Mouse (Mus musculus) urinary bladder, postnatal 36 days (tissue): ENCODE data around the gene Rap1gds1.

Source experiments
- DNase-seq, 2 experiments: peaks; one replicate each; pipeline ENCODE4 v3.0.0; 2022; ENCODE audit warnings: low spot score in 2 of 2, mixed read lengths in 1 of 2

Rap1gds1 gene

DNA sequence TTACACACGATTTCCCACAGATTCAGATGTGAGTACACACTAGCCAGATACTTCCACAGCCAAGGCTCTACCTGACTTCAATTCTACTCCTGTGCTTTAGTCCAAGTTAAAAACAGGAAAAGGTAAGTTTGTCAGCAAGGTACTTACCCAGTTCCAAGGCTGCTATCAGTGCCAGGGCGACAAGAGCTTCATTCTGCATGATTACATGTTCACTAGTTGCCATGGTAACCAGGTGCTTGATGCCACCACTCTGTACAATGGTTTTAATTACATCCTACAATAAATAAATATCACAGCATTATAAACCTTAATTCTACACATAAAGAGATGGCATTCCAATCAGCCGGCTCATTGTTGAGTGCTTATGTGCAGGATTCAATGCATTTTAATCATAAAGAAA is 129.5 kb downstream of the Rap1gds1 start:
- DNase-seq = no peak

DNA sequence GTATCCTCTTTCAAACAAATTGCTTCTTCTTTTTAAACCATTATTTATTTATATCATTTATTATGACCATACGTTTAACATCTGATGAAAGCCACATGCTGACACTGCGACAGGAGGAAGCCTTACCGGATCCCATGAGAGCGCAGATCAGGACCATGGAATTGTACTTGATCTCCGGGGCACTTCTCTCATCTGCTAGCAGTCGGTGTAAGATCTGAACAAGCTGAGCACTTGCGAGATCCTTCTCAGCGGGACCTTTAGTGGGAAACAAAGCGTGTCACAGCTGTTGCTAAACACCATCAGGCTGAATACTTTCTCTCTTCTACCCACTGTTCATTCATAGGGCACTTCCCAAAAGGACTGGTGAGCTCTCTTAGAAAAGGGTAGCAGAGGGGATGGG is 133.4 kb downstream of the Rap1gds1 start:
- DNase-seq = no peak

DNA sequence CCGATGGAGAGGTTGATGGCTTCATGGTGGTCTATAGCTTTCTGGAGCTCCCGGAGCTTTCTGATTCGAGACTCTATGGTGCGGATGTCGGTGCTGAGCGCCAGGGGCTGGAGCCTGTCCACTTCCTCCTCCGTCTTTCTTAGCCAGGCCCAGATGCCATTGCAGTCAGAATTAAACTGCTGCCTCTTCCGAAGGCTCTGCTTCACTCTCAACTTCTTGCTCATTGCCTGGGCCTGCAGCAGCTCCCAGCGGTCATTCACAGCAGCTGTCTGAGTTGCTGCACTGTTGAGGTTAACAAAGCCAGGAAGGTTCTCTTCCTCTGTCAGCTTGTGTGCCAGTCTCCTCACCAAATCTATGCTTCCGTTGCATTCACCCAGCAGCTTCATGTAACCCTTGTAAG is 137.8 kb downstream of the Rap1gds1 start:
- DNase-seq = no peak

DNA sequence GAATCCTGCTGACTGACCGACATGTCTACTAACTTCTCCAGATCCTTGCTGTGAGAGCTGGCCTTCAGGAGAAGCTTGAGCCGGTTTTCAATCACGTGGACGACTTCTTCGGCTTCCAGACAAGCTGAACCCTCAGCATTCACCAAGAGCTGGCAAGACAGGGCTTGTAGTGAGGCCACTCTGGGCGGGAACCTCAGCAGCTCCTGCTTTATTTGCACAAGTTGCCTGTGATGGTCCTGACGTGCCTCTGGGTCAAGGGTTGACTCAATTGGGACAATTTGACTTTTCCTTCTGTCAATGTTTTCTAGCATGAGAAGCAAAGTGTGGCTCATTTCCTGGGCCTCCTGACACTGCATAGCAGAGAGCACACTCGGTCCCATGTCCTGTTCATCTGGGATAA is 138.2 kb downstream of the Rap1gds1 start:
- peak; percentile 24 to 37 for DNase-seq

DNA sequence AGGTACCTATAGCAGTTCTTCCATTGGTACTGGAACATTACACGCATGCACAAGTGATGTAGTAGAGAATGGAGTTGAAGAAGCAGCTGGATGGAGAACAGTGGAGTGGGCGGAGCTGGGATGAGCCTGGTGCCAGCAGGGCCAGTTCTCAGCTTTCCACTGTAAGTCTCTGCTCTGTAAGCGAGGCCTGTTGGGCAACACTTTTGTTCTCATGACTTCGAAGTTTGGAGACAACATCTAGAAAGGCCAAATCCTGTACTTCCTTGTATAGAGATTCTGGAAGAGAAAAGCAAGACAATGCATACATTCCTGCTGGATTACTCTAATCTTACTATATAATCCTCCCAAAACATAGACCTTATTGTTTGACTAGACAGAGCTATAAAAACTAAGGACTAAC is 147.6 kb downstream of the Rap1gds1 start:
- DNase-seq = no peak

DNA sequence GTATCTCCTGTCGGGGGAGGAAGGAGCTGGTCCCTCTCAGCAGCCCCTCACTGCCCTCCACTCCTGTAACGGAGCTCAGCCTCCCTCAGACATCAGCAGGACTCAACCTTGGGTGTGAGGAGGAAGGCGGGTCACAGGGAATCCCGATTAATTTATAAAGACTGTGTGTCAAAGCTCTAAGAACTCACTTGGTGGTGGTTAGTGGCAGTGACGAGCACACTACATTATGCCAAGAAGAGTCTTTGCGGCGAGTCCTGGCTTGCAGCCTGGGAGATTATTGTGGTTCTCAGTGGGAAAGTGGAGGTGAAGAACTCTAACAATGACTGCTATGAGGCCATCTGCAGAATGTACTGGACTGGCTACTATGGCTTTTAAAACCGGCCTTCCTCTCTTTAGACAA is 148.8 kb downstream of the Rap1gds1 start:
- DNase-seq = no peak

DNA sequence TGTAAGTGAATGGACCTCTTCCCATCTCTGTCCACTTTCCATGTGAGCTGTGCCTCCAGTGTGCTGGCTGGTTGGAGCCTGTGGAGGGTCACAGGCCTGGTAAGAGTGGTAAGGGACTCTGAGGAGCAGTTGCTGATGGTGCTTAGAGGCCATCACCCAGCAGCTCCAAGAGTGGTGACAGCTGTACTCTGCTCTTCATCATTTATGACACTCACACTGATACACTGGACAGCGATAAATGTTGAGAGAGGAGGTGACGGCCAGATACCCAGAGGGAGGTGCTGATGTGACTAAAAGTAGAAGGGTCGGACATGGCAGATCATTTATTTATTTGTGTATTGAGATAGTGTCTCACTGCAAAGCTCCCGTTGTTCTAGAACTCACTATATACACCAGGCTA is 156.8 kb downstream of the Rap1gds1 start:
- no peak for DNase-seq

DNA sequence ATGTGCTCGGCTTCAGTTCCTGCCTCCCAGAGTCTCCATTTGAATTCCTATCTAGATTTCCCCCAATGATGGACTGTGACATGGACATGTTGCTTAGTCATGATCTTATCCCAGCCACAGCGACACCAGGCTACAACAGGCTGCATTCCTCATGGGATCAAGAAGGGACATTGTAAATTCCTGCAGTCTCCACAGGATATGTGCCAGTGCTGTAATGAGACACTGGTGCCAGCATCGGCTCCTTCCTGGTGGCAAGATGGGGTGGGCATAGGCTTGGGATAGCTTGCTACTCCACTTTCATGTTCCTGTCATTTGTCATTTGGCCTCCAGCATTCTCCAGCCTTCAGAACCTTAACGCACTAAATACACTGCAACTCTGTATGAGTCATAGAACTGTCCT is 158.0 kb downstream of the Rap1gds1 start:
- no peak for DNase-seq

DNA sequence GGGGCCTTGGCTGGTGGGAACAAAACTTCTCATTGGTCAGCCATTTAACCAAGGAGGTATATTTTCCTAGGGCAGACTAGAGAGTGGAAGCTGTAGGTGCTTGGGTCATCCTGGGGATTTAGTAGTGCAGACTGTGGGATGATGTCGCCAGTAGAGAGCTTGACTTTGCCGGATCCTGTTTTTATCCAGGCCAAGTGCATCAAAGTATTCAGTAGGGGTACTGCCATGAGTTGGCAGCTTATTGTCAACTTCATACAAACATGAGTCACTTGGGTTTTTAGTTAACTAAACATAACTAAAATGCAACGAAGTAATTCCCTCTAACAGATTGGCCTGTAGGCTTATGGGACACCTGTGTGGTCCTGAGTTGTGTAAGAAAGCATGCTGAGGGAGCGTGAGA is 158.4 kb downstream of the Rap1gds1 start:
- DNase-seq = no peak

DNA sequence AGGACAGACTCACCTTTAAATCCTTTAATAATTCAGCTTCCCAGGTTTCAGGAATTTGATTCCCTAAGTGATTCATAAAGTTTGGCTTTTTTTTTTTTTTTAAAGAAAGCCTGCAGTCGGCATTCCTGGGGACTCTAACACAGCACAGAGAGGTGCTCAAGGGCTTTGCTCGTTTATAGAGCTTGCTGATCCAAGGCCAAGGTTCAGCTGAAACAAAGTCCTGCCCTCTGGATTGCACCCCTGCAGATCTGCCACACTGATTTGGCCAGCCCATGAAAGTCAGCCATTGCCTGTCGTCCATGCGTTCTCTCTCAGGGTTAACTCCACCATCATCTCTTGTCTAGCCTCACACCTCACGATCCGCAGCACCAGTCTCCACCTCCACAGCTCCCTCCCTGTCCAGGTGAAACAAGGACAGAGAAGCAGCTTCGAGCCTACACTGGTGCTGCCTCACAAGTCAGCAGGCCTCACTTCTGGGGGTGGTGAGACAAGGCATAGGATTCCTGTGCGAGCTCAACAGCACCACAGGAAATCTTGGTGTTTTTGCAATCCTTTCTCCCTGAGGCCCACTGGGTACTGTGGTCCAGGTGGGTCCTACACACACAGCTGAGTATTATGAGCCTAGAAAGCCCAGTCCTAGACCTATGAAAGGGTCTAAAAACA is 160.2 kb downstream of the Rap1gds1 start:
- DNase-seq = no peak

DNA sequence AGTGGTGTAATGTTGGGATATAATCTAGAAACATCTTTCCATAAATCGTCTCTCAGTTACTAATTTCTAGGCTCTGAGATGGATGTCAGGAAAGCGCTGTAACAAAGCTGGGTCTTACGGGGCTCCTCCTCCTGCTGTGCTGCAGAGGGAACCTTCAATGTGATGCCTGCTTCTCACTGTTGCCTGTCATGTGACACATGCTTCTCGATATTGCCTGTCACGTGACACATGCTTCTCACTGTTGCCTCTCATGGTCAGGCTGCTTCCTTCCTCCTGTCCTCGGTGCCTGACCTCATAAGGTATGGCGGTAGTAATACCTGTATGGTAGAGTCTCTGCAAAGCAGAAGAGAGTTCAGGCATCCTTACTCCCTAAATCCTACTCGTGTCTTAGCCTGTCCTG is 162.5 kb downstream of the Rap1gds1 start:
- no peak for DNase-seq

DNA sequence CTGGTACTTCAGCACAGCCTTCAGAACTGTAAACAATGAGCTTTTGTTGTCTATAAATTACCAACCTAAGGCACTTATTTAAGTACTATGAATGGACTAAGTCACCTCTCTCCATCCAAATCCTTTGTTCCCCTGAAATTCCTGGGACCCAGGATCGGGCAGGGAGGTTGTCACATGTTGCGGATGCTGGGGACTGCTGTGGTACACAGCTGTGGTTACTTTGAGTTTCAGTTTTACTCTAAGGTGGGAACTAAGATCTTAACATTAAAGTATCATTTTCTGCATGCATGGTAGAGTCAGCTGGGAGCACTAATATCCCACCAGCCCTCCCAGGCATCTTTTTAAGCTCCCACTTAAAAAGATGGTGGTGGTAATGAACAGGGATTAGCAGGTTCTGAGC is 165.7 kb downstream of the Rap1gds1 start:
- no peak for DNase-seq

DNA sequence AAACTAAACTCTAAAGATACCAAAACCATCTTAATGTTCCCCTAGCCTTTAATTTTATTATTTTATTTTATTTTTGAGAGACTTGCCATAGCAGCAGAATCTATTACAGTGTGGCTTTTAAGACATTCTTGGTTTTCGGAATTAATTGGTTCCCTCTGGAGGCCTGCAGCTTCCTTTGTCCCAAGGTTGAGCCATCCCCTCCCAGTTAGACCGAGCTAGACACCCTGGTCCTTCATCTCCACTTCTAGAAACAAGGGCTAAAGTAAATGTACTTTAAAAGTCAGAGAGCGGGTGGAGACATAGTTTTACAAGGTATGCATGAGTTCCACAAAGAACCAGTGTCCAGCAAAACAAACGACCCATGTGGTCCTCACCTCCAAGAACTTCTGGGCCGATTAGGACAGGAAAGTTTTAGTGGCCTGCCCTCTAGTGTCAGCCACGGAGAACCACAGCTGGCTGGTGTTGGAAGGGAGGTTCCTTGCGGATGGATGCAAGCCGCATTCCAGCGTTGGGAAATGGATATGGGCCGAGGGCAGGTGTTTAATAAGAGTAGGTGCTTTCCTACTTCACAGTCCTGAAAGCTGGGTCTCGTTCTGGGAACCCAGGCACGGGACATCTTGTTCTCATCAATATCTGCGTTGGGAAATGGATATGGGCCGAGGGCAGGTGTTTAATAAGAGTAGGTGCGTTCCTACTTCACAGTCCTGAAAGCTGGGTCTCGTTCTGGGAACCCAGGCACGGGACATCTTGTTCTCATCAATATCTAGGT is 168.7 kb downstream of the Rap1gds1 start:
- DNase-seq = peak; percentile 49 to 70

DNA sequence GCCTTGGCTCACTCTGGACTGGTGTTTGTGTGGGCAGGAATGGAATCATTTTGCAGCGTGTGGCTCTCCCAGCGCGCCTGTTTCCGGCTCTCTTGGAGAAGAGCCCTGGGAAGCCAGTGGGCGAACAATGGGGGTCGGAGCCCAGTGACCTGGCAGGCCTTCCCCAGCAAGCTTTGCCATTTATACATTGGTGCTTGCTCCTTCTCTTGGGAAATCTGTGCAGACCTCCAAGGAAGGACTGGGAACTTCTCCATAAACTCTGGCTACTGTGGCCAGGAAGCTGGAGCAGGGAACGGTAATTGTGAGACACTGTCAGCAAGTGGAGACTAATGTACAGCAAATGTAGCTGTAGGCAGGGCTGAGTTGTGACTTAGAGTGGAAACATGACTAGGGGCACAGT is 169.3 kb downstream of the Rap1gds1 start:
- peak in 1 of 2 experiments; percentile 2 for DNase-seq

DNA sequence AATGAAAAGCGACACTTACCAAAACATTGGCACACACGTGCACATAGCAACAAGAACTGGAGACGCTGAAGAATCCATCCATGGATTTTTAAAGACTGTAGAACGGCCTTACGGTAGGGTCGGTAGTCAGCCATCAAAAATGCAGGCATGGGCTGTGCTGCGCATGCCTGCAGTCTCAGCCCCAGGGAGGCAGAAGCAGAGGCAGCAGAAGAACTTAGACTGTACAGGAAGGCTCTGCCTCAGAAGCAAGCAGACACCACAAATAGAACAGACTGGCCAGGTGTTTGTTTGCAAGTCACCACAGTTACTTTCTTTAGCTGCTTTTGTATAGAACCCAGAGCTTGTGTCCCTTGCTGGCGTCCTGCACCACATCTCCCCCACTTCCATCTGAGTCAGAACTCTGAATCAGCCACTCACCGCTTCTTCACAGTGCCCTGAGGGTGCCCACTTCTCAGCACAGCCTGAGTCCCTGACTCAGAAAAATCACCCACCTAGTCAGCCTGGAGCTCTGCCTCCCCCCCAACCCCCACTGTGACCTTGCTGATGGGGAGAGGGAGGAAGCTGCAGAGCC is 174.3 kb downstream of the Rap1gds1 start:
- DNase-seq = no peak

DNA sequence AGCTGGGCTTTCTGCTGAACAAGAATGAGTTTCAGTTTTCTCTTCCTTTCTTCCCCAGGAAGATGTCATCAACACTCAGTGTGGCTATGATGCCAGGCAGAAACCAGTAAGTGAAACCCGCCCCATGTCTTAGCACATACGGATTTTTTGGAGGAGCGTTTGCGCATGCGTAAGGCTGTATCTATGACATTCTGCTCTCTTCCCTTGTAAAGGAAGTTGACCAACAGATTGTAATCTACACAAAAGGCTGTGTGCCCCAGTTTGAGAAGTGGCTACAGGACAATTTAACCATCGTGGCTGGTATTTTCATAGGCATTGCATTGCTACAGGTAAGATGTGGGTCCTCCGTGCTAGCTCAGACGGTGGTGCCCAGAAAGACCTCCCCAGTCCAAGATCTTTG is 176.9 kb downstream of the Rap1gds1 start:
- DNase-seq = no peak

DNA sequence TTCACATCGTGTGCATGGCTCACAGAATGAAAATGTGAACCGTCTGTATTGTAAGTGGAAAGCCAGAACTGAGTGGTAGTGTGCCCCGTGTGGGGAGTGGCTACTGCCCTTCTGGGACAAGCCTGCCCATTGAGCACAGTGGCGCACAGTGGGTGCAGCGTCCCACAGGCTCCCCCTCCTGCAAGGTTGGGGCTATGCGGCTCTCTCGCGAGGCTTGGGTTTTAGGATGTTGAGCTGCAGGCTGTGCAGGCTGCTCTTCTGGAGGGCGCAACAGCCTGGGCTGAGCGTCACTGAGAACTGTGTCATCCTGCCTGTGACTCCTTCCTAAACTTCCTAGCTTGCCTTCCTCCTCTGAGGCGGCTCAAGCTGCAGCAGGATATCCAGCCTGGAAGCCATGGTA is 177.5 kb downstream of the Rap1gds1 start:
- no peak for DNase-seq

DNA sequence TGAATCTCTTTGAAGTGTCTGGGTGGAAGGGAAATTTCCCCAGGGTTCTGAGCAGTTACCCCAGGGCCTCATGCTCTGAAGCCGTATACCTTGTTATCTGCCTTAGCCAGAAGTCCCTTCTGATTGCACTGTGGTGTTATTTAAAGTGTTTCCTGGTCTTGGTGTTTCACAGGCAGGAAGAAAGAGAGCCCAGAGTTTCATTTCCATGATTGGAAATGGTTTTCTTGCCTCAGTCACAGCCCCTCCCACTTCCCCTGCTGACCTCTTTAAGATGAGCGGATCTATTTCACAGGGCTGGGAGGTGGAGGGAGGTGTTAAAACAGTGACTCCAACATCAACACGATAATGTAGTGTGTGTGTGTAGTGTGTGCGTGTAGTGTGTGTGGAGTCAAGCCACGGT is 181.5 kb downstream of the Rap1gds1 start:
- DNase-seq = no peak

DNA sequence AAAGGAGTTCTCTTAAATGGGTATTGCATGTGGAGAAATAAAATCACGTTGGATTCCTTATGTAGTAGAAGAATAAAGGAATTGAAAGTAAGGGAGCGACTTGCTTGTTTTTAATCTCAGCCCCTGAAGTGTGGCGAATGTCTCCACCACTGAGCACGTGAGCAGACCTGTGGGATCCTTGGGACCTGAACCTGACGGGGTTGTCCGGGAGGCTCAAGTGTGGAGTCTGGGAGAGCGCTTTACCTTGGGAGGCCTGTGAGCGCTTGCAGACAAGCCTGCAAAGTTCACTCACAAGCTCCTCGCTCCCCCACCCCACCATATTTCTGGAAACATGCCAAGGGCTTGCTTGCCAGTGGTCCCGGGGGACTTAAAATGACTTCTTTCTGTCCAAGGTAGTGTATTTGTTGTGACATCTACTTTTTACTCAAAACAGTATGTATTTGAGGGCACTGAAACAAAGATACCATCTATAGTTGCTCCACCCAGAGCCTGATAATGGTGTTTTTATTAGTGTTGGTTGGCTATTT is 185.2 kb downstream of the Rap1gds1 start:
- no peak for DNase-seq

DNA sequence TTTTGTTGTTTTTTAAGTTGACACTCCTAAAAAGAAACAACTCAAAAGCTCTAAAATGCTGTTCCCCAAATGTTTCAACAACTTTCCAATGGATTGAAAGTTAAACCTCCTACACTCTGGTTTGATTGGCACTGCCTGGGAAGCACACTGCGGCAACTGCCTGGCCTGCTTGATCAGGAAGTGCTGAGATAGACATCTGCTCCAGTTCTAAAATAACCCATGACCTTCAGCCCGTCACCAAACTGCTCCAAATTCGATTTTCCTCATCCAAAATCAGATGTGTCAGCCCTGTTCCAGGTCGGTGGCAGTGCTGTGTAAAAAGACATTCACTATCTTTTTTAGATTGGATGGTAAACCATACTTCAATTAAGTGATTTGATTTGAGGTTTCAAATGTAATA is 185.8 kb downstream of the Rap1gds1 start:
- DNase-seq = peak in 1 of 2 experiments; percentile 8

DNA sequence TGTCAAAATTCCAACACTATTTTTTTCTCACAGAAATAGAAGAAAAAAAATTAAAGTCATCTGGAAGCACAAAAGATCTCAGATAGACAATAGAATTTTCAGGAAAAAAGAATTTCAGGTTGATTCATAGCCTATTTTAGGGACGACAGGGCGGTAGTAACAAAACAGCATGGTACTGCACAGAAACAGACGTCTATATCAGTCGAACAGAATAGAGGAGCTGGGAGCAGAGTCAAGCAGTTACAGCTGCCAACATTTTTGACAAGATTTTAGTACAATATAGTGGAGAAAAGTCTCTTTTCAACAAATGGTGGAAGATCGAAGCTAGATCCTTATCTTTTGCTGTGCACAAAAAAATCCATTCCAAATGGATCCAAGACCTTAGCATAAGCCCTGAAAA is 188.9 kb downstream of the Rap1gds1 start:
- DNase-seq = no peak

DNA sequence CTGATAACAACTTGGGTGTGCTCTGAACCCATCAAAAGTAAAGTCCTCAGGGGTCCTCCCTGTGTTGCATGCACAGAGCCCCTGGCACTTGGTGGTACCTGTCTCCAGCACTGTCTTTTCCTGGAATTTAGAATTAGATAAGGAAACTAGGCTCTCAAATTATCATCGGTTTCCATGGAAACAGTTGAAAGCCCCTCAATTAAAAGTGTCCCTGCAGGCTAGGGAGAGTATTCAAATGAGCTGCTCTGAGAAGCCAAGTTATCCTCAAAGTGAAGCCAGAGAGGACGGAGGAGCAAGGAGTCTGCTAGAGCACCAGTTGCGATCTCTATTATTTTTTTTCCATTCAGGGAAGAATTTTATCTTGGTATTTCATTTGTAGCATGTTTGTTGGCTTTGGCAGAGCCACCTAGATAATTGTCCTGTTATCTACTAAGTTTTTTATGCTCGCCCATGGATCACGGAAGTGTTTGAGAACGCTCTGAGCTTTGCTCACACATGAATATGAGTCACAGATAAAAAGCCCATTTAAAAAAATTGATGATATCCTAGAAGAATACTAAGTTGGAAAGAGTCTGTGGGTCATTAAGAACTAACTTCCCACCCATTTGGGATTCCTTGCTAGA is 193.2 kb downstream of the Rap1gds1 start:
- DNase-seq = no peak
